Comparison of ENCODE assay signal across 8 mouse cellular contexts in the genomic region with DNA sequence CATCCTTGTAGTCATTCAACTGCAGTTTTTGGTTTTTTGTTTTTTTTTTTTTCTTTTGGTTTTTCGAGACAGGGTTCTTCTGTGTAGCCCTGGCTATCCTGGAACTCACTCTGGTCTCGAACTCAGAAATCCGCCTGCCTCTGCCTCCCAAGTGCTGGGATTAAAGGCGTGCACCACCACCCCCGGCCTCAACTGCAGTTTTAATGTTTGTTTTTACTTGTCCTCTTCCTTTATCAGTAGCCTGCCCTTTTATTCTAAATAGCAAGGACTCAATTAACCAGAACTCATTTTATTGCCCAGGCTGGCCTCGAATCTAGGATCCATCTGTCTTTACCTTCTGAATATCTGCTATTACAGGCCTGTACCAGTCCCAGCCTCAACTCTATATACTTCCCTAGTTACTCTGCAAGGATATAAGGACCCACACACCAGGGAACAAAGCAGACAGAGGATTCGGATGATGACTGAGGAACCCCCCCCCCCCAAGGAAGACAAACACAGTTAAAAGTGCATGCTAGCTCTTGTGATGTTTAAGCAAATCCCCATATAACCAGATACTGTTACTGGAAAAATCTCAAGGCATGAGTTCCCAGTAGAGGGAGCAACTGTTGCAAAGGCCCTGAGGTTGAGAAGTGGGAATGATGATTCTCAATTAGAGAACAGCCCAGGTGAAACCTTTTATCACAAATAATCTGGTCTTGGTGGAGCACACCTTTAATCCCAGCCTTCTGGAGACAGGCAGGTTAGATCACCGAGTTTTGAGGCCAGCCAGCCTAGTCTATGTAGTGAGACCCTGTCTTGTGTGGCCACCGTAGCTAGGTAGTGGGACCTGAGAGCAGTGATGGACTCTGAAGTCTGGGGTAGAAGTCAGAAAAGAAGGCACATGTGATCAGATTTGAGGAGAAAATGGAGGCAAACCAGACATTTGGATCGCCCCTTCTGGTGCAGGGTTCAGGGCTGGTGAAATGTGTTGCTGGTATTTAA. TPM values are rescaled to one million over a fixed set of nuclear protein-coding genes. Genes with fewer than 3 reads are reported as not detected.
DNase-seq lines count a peak whose midpoint lies in the region; ATAC-seq lines count a peak whose summit lies in the region.

No protein-coding gene starts in this region.

- no peaks in the 10 kb centered on the region for H3K9me3 ChIP-seq in heart, embryonic 15.5 days (replicated peaks)
- no peaks in the 10 kb centered on the region for H3K9me3 ChIP-seq in hindbrain, embryonic 14.5 days (ENCODE audit: control insufficient read depth, low read length)
- H3K9me3 ChIP-seq in midbrain, embryonic 14.5 days (ENCODE audit: control insufficient read depth, low read length): no peaks in the 10 kb centered on the region

- peaks cover 43% of the 10 kb centered on the region for H3K36me3 ChIP-seq in heart, embryonic 15.5 days
- H3K36me3 ChIP-seq in hindbrain, embryonic 14.5 days (replicated peaks; ENCODE audit: control insufficient read depth, insufficient read depth): peaks cover 44% of the 10 kb centered on the region
- peaks cover 47% of the 10 kb centered on the region for H3K36me3 ChIP-seq in midbrain, embryonic 14.5 days (ENCODE audit: control insufficient read depth, insufficient read depth, low read length)

- H3K4me2 ChIP-seq in heart, embryonic 15.5 days: peak overlapping the region; percentile 71
- peak overlapping the region; percentile 59 for H3K4me2 ChIP-seq in hindbrain, embryonic 14.5 days (replicated peaks)
- peak overlapping the region; percentile 67 for H3K4me2 ChIP-seq in midbrain, embryonic 14.5 days (ENCODE audit: low read length)

- H3K27me3 ChIP-seq in heart, embryonic 15.5 days: no peaks in the 10 kb centered on the region
- H3K27me3 ChIP-seq in hindbrain, embryonic 14.5 days (ENCODE audit: control insufficient read depth, insufficient read depth, low read length): no peaks in the 10 kb centered on the region
- no peaks in the 10 kb centered on the region for H3K27me3 ChIP-seq in midbrain, embryonic 14.5 days (ENCODE audit: control insufficient read depth, insufficient read depth, low read length)

- no peak for DNase-seq in heart, adult 9 months (ENCODE audit: low spot score in 2 of 2)
- peak; percentile 30 for DNase-seq in R1 (ENCODE audit: low read depth, low spot score)
- DNase-seq in hindbrain, embryonic 14.5 days (ENCODE audit: low spot score): no peak
- no peak for DNase-seq in midbrain, embryonic 14.5 days
- DNase-seq in right cerebral cortex, postnatal 25 days: no peak
- DNase-seq in adrenal gland, adult 2 months: no peak
- no peak for DNase-seq in layer of hippocampus, adult 11-12 months (ENCODE audit: low spot score)

- WGBS in heart, embryonic 15.5 days: 56% methylated on average over 10 of the region's 10 CpGs
- WGBS in hindbrain, embryonic 14.5 days: 70% methylated on average over 10 of the region's 10 CpGs
- WGBS in midbrain, embryonic 14.5 days: 72% methylated on average over 10 of the region's 10 CpGs

- H3K9ac ChIP-seq in heart, embryonic 15.5 days: peak overlapping the region; percentile 92
- peak overlapping the region; percentile 91 for H3K9ac ChIP-seq in hindbrain, embryonic 14.5 days
- H3K9ac ChIP-seq in midbrain, embryonic 14.5 days (replicated peaks; ENCODE audit: low read length): peak overlapping the region; percentile 93

- H3K4me3 ChIP-seq in heart, embryonic 15.5 days: peak overlapping the region; percentile 91
- peak overlapping the region; percentile 85 for H3K4me3 ChIP-seq in hindbrain, embryonic 14.5 days (replicated peaks; ENCODE audit: low read length)
- peak overlapping the region; percentile 85 for H3K4me3 ChIP-seq in midbrain, embryonic 14.5 days (replicated peaks; ENCODE audit: low read depth, low read length)

- peak overlapping the region; percentile 93 for H3K27ac ChIP-seq in heart, embryonic 15.5 days
- peak overlapping the region; percentile 96 for H3K27ac ChIP-seq in hindbrain, embryonic 14.5 days
- H3K27ac ChIP-seq in midbrain, embryonic 14.5 days (replicated peaks; ENCODE audit: low read depth, low read length): peak overlapping the region; percentile 94

- ATAC-seq in heart, embryonic 15.5 days (replicated peaks; ENCODE audit: insufficient number of reproducible peaks, insufficient read depth, low FRiP score, low read depth): no peak
- ATAC-seq in hindbrain, embryonic 14.5 days (ENCODE audit: low FRiP score): no peak
- ATAC-seq in midbrain, embryonic 14.5 days (ENCODE audit: low FRiP score, low TSS enrichment): no peak

- peaks cover 37% of the 10 kb centered on the region for H3K4me1 ChIP-seq in heart, embryonic 15.5 days (replicated peaks)
- H3K4me1 ChIP-seq in hindbrain, embryonic 14.5 days (replicated peaks; ENCODE audit: control insufficient read depth, insufficient read depth, low read length): peaks cover 11% of the 10 kb centered on the region
- H3K4me1 ChIP-seq in midbrain, embryonic 14.5 days (ENCODE audit: control insufficient read depth, insufficient read depth, low read length): peaks cover 8% of the 10 kb centered on the region; the same call in 1 of the 2 replicates

RNA-seq across cellular contexts. Expression of gene Gadd45gip1, which starts 1.7 kb away (rescaled TPM):
- 45.3 and 46.5 TPM in 2 replicates for polyA plus RNA-seq in heart, embryonic 15.5 days (2015; fragmentation: Nextera tagmentation; extraction: Ambion mirVana)
- 35.0 and 37.4 TPM in 2 replicates for polyA plus RNA-seq in hindbrain, embryonic 14.5 days (2014; fragmentation: Nextera tagmentation; extraction: Ambion mirVana)
- polyA plus RNA-seq in midbrain, embryonic 14.5 days (2014; fragmentation: Nextera tagmentation; extraction: Ambion mirVana): 32.7 and 35.8 TPM in 2 replicates
- 10 to 100 TPM; 72.6 to 74.9 TPM for total RNA-seq in adrenal gland, adult 2 months (2021)
- polyA plus RNA-seq in adrenal gland, adult 2 months (2012; rRNA removed): 141 and 196 TPM in 2 replicates

RNA-seq across cellular contexts. Expression of gene Rad23a, which starts 7.4 kb away (rescaled TPM):
- 107 and 123 TPM in 2 replicates for polyA plus RNA-seq in heart, embryonic 15.5 days (2015; fragmentation: Nextera tagmentation; extraction: Ambion mirVana)
- polyA plus RNA-seq in hindbrain, embryonic 14.5 days (2014; fragmentation: Nextera tagmentation; extraction: Ambion mirVana): 75.7 and 81.1 TPM in 2 replicates
- polyA plus RNA-seq in midbrain, embryonic 14.5 days (2014; fragmentation: Nextera tagmentation; extraction: Ambion mirVana): 83.4 and 84.3 TPM in 2 replicates
- total RNA-seq in adrenal gland, adult 2 months (2021): 100 to 1,000 TPM; 122 to 141 TPM
- 128 and 131 TPM in 2 replicates for polyA plus RNA-seq in adrenal gland, adult 2 months (2012; rRNA removed)

RNA-seq across cellular contexts. Expression of gene Dand5, which starts 10.4 kb away (rescaled TPM):
- polyA plus RNA-seq in heart, embryonic 15.5 days (2015; fragmentation: Nextera tagmentation; extraction: Ambion mirVana): 5.8 and 6.4 TPM in 2 replicates
- 13.5 and 14.6 TPM in 2 replicates for polyA plus RNA-seq in hindbrain, embryonic 14.5 days (2014; fragmentation: Nextera tagmentation; extraction: Ambion mirVana)
- polyA plus RNA-seq in midbrain, embryonic 14.5 days (2014; fragmentation: Nextera tagmentation; extraction: Ambion mirVana): 9.9 and 12.7 TPM in 2 replicates
- 10 to 100 TPM; 11.5 to 12.2 TPM for total RNA-seq in adrenal gland, adult 2 months (2021)
- 5.1 and 7.0 TPM in 2 replicates for polyA plus RNA-seq in adrenal gland, adult 2 months (2012; rRNA removed)

RNA-seq across cellular contexts. Expression of gene Calr, which starts 13.7 kb away (rescaled TPM):
- 525 and 658 TPM in 2 replicates for polyA plus RNA-seq in heart, embryonic 15.5 days (2015; fragmentation: Nextera tagmentation; extraction: Ambion mirVana)
- polyA plus RNA-seq in hindbrain, embryonic 14.5 days (2014; fragmentation: Nextera tagmentation; extraction: Ambion mirVana): 574 and 709 TPM in 2 replicates
- polyA plus RNA-seq in midbrain, embryonic 14.5 days (2014; fragmentation: Nextera tagmentation; extraction: Ambion mirVana): 434 and 525 TPM in 2 replicates
- total RNA-seq in adrenal gland, adult 2 months (2021): 100 to 1,000 TPM; 684 to 730 TPM
- 88.2 and 91.2 TPM in 2 replicates for polyA plus RNA-seq in adrenal gland, adult 2 months (2012; rRNA removed)

RNA-seq across cellular contexts. Expression of gene Farsa, which starts 23.7 kb away (rescaled TPM):
- 44.5 and 62.5 TPM in 2 replicates for polyA plus RNA-seq in heart, embryonic 15.5 days (2015; fragmentation: Nextera tagmentation; extraction: Ambion mirVana)
- 87.8 and 93.4 TPM in 2 replicates for polyA plus RNA-seq in hindbrain, embryonic 14.5 days (2014; fragmentation: Nextera tagmentation; extraction: Ambion mirVana)
- polyA plus RNA-seq in midbrain, embryonic 14.5 days (2014; fragmentation: Nextera tagmentation; extraction: Ambion mirVana): 95.6 and 111 TPM in 2 replicates
- 10 to 100 TPM; 61.6 to 69.3 TPM for total RNA-seq in adrenal gland, adult 2 months (2021)
- 45.3 and 51.4 TPM in 2 replicates for polyA plus RNA-seq in adrenal gland, adult 2 months (2012; rRNA removed)
